Mouse (Mus musculus): ENCODE data around the gene Pck2. TPM values are rescaled to one million over a fixed set of nuclear protein-coding genes. Genes with fewer than 3 reads are reported as not detected.

Gene Pck2
- 20.4 and 21.6 TPM in 2 replicates for polyA plus RNA-seq (2014; fragmentation: Nextera tagmentation; extraction: Ambion mirVana)

DNA sequence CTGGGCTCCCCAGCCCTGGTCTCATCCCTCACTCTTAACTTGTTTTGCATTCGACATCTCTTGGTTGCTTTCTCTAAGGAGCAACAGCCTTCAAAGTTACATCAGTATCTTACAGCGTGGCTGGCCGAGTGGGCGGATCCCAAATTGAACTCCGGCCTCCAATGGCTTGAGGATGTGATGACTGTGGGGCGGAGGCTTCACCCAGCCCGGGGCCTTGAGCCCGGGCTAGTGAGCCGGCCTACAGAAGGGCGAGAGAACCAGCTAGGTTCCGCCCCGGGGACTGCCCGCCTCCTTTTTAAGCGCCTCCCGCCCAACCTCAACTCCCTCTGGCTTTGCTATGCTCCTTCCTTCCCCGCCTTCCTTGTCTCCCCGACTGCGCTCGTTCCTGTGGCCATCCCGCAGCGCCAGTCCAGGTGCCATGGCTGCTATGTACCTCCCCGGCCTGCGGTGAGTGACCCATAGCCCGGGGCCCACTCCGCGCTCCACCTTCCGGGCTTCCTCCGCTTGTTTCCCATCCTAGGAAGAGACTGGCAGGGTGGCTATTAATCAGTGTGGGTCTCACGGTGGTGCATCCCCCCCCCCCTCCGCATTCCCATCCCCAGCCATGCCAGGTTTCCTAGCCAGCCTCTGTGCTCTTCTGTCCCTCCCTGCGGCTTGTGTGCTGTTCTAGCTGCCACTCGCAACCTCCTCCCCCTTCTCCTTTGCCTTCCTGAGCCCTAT lies at the start of gene Pck2:
Pck2 (plus strand) TSS at position 200 of the 720 bp plus-strand sequence.
- Histone ChIP-seq H3K4me2 (ENCODE audit: low read depth, severe bottlenecking) (peak within 1 kb of the TSS; percentile 88), H3K4me1 (ENCODE audit: control insufficient read depth, insufficient read depth, low read length) (peaks cover 8% of the 10 kb centered on the region), H3K27me3 (ENCODE audit: control insufficient read depth, insufficient read depth, low read length) (no peaks in the 10 kb centered on the region), H3K36me3 (ENCODE audit: control insufficient read depth, insufficient read depth, low read length) (peaks cover 2% of the 10 kb centered on the region; the same call in 1 of the 2 replicates), H3K9me3 (ENCODE audit: control insufficient read depth, low read length) (no peaks in the 10 kb centered on the region), H3K9ac (ENCODE audit: low read length) (peak within 1 kb of the TSS; percentile 56), H3K27ac (replicated peaks; ENCODE audit: low read depth, low read length) (peak within 1 kb of the TSS; percentile 61), H3K4me3 (ENCODE audit: low read depth, low read length) (peak within 1 kb of the TSS; percentile 63)
- WGBS: under 1% methylated on average over 32 of the region's 32 CpGs
- ATAC-seq (ENCODE audit: insufficient number of reproducible peaks, low FRiP score, low TSS enrichment, low read depth): peak; percentile 90
- peak; percentile 82 for DNase-seq (ENCODE audit: low spot score)

DNA sequence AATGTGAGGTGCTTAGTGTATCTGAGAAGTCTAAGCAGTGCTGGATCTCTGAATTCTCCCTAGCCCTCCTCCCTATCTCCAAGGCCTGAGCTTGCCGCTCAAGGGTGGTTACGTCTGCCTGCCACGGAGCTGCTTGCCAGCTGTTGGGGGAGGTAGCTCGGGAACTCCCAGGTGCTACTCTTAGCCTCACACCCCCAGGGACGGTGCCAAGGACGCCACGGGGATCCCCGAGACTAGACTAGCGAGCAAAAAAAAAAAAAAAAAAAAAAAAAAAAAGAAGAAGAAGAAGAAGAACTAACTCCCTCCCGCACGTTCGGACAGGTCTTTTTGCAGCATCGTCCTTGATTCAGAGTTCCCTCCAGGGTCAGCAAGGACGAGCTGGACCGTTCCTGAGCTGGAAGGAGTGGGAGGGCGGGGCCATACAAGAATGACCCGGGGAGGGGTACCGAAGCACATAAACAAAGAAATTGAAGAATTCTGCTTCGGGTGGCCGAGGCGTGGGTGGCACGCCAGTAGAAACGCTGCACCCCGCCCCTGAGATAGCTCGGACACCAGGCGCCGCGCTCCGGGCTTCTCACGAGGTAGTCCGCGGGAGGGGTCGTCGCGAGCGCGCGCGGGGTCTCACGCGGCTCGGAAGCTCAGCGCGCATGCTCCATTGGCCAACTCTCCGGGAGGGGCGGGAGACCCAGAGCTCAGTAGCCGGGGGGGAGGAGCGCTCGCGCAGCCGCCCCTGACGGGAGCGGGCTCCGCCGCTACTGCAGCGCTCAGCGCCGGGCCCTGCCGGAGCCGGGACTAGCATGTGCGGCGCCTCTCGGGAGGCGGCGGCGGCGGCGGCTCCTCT lies 49.5 kb upstream of the Pck2 start, which contains the start of gene Carmil3:
Carmil3 (plus strand) TSS at position 291 of the 841 bp plus-strand sequence.
- H3K36me3 ChIP-seq (ENCODE audit: control insufficient read depth, insufficient read depth, low read length): no peaks in the 10 kb centered on the region
- H3K9me3 ChIP-seq (ENCODE audit: control insufficient read depth, low read length): no peaks in the 10 kb centered on the region
- DNase-seq (ENCODE audit: low spot score) (peak; percentile 81), ATAC-seq (ENCODE audit: insufficient number of reproducible peaks, low FRiP score, low TSS enrichment, low read depth) (peak; percentile 71)
- under 1% methylated on average over 52 of the region's 68 CpGs for WGBS
- H3K4me2 ChIP-seq (ENCODE audit: low read depth, severe bottlenecking): peak within 1 kb of the TSS; percentile 97
- H3K4me1 ChIP-seq (ENCODE audit: control insufficient read depth, insufficient read depth, low read length): peaks cover 3% of the 10 kb centered on the region; the same call in 1 of the 2 replicates
- no peak within 1 kb of the TSS; the same call in 1 of the 2 replicates for H3K27ac ChIP-seq (replicated peaks; ENCODE audit: low read depth, low read length)
- peak within 1 kb of the TSS; percentile 72 for H3K9ac ChIP-seq (ENCODE audit: low read length)
- H3K4me3 ChIP-seq (ENCODE audit: low read depth, low read length): peak within 1 kb of the TSS; percentile 67
- H3K27me3 ChIP-seq (ENCODE audit: control insufficient read depth, insufficient read depth, low read length): no peaks in the 10 kb centered on the region

DNA sequence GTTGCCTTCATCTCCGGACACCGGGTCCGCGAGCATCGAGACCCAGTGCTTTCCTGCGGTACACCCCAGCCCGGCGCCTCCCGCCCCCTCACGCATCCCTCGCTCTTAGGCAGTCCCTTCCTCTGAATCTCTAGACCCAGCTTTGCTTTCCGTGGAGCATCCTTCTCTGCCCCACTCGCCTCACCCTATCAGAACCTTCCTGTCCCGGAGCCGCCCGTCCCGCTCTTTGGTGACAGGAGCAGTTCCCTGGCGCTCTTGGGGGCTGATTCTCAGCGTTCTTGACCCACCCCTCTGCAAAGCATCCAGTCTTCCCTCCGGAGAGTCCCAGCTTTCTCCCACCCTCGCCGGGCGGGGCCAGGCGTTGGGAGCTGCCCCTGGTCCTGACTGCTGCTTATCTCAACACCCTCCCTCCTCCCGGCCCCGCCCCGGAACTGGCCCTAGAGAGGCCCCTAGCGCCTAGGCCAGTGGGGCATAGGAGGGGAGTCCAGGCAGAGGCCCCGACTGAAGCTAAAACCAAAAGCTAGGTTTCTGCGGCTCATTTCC lies 48.7 kb upstream of the Pck2 start:
- H3K9ac ChIP-seq (ENCODE audit: low read length): peak overlapping the region; percentile 72
- H3K4me2 ChIP-seq (ENCODE audit: low read depth, severe bottlenecking): peak overlapping the region; percentile 97
- DNase-seq (ENCODE audit: low spot score) (peak; percentile 84), ATAC-seq (ENCODE audit: insufficient number of reproducible peaks, low FRiP score, low TSS enrichment, low read depth) (peak; percentile 76)
- H3K27ac ChIP-seq (replicated peaks; ENCODE audit: low read depth, low read length): no peak overlapping the region; the same call in 1 of the 2 replicates
- H3K27me3 ChIP-seq (ENCODE audit: control insufficient read depth, insufficient read depth, low read length): no peaks in the 10 kb centered on the region
- under 1% methylated on average over 30 of the region's 30 CpGs for WGBS
- no peaks in the 10 kb centered on the region for H3K36me3 ChIP-seq (ENCODE audit: control insufficient read depth, insufficient read depth, low read length)
- H3K9me3 ChIP-seq (ENCODE audit: control insufficient read depth, low read length): no peaks in the 10 kb centered on the region
- peaks cover 3% of the 10 kb centered on the region; the same call in 1 of the 2 replicates for H3K4me1 ChIP-seq (ENCODE audit: control insufficient read depth, insufficient read depth, low read length)
- peak overlapping the region; percentile 67 for H3K4me3 ChIP-seq (ENCODE audit: low read depth, low read length)

DNA sequence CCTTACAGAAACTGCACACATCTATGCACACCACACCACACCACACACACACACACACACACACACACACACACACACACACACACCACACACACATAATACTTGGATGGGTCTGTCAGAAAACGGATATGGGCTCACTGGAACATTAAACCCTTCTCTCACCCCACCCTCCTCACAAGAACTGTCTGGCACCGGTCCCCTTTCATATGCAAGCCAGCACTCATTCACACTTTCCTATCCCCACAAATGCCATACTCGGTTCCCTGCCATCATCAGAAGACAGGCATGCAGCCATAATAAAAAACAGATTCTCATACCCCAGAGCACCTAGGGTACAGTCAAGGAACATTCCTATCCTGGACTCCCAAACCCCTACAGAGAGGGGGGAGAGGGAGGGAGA lies 48.0 kb upstream of the Pck2 start:
- H3K4me3 ChIP-seq (ENCODE audit: low read depth, low read length): no peak overlapping the region

DNA sequence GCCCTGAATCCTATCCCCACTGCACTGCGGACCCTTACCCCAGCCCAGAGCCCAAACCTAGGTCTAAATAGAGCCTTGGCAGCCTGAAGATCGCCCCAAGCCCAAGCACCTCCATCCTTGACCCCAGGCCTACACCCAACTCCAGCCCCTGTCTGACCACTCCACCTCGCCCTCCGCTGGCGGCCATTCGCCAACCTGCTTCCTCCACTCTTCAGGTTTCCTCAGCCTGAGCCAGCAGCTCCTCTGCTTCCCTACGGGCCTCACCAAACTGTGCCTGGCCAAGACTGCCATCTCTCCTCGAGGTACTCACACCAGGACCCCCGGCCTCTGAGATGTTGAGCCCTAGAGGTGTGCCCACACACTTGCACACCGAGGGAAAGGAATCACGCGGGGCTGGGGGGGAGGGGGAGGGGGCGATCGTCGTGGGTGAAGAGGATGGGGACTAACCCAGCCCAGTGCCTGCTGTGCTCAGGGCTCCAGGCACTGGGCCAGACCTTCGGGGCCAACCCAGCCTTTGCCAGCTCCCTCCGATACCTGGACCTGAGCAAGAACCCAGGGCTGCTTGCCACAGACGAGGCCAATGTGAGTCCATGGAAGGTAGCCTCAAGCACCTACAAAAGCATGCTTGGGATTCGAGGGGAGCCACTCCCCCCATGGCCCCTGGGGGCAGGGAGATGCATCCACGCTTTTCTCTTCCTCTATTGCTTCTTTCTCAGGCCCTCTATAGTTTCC lies 44.4 kb upstream of the Pck2 start:
- Histone ChIP-seq H3K27ac (replicated peaks; ENCODE audit: low read depth, low read length) (no peak overlapping the region), H3K4me2 (ENCODE audit: low read depth, severe bottlenecking) (no peak overlapping the region), H3K9me3 (ENCODE audit: control insufficient read depth, low read length) (no peaks in the 10 kb centered on the region), H3K4me3 (ENCODE audit: low read depth, low read length) (no peak overlapping the region), H3K4me1 (ENCODE audit: control insufficient read depth, insufficient read depth, low read length) (peaks cover 5% of the 10 kb centered on the region; the same call in 1 of the 2 replicates), H3K27me3 (ENCODE audit: control insufficient read depth, insufficient read depth, low read length) (no peaks in the 10 kb centered on the region), H3K36me3 (ENCODE audit: control insufficient read depth, insufficient read depth, low read length) (no peaks in the 10 kb centered on the region), H3K9ac (ENCODE audit: low read length) (no peak overlapping the region)
- ATAC-seq (ENCODE audit: insufficient number of reproducible peaks, low FRiP score, low TSS enrichment, low read depth) (no peak), DNase-seq (ENCODE audit: low spot score) (no peak)
- WGBS: 72% methylated on average over 20 of the region's 20 CpGs

More for the DNA sequence above, 48.0 kb upstream of the Pck2 start:
- ATAC-seq (ENCODE audit: insufficient number of reproducible peaks, low FRiP score, low TSS enrichment, low read depth): no peak
- peaks cover 3% of the 10 kb centered on the region; the same call in 1 of the 2 replicates for H3K4me1 ChIP-seq (ENCODE audit: control insufficient read depth, insufficient read depth, low read length)
- WGBS: 27% methylated on average over 3 of the region's 3 CpGs
- no peak overlapping the region for H3K9ac ChIP-seq (ENCODE audit: low read length)
- no peak for DNase-seq (ENCODE audit: low spot score)
- peak overlapping the region; percentile 97; the same call in 1 of the 2 replicates for H3K4me2 ChIP-seq (ENCODE audit: low read depth, severe bottlenecking)
- no peaks in the 10 kb centered on the region for H3K9me3 ChIP-seq (ENCODE audit: control insufficient read depth, low read length)
- no peaks in the 10 kb centered on the region for H3K36me3 ChIP-seq (ENCODE audit: control insufficient read depth, insufficient read depth, low read length)
- H3K27ac ChIP-seq (replicated peaks; ENCODE audit: low read depth, low read length): no peak overlapping the region
- H3K27me3 ChIP-seq (ENCODE audit: control insufficient read depth, insufficient read depth, low read length): no peaks in the 10 kb centered on the region

DNA sequence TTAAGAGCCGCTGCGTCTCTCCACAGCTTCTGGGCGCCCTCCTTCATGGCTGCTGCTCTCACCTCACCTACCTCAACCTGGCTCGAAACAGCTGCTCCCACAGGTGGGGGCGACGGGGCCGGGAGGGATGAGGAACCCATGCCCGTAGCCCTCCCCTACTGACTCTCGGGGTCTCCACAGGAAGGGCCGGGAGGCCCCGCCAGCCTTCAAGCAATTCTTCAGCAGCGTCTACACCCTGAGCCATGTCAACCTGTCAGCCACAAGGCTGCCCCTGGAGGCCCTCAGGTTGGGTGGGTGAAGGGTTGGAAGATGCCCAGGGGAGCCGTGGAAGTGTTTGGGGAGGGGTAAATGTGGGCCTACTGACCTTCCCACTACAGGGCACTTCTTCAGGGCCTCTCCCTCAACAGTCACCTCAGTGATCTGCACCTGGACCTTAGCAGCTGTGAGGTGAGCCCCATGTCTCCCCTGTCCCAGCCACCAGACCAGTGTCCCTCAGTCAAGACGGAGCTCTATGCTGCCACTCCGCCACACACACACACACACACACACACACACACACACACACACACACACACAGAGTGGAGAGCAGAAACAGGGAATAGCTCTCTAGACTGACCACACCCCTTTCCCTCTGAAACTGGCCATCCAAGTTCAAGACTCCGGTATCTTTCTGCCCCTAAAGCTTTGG lies 43.2 kb upstream of the Pck2 start:
- Histone ChIP-seq H3K27ac (replicated peaks; ENCODE audit: low read depth, low read length) (no peak overlapping the region), H3K27me3 (ENCODE audit: control insufficient read depth, insufficient read depth, low read length) (no peaks in the 10 kb centered on the region), H3K4me3 (ENCODE audit: low read depth, low read length) (no peak overlapping the region), H3K9me3 (ENCODE audit: control insufficient read depth, low read length) (no peaks in the 10 kb centered on the region), H3K9ac (ENCODE audit: low read length) (no peak overlapping the region), H3K4me2 (ENCODE audit: low read depth, severe bottlenecking) (no peak overlapping the region), H3K36me3 (ENCODE audit: control insufficient read depth, insufficient read depth, low read length) (no peaks in the 10 kb centered on the region), H3K4me1 (ENCODE audit: control insufficient read depth, insufficient read depth, low read length) (0 out of 2 replicates have a peak, but pooled peaks cover 2% of the 10 kb centered on the region)
- ATAC-seq (ENCODE audit: insufficient number of reproducible peaks, low FRiP score, low TSS enrichment, low read depth) (peak; percentile 28), DNase-seq (ENCODE audit: low spot score) (no peak)
- WGBS: 74% methylated on average over 15 of the region's 16 CpGs

DNA sequence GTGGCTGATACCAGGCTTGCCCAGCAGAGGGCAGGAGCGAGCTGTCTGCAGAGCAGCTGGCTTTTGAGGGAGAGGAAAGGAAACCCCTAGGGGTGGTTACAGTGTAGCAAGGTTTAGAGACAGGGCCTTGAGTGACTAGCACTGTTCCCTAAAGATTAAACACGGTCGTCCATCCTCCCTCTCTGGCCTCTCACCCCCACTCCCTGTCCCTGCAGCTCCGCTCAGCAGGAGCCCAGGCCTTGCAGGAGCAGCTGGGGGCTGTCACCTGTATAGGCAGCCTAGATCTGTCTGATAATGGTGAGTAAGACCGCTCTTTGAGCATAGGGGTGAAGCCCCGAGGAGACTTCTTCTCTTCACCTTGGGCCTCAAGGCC lies 42.6 kb upstream of the Pck2 start:
- ATAC-seq (ENCODE audit: insufficient number of reproducible peaks, low FRiP score, low TSS enrichment, low read depth): 0 out of 2 replicates have a peak, but pooled peaks have one; percentile 45
- Histone ChIP-seq H3K9me3 (ENCODE audit: control insufficient read depth, low read length) (no peaks in the 10 kb centered on the region), H3K4me2 (ENCODE audit: low read depth, severe bottlenecking) (no peak overlapping the region), H3K9ac (ENCODE audit: low read length) (no peak overlapping the region), H3K27me3 (ENCODE audit: control insufficient read depth, insufficient read depth, low read length) (no peaks in the 10 kb centered on the region), H3K4me3 (ENCODE audit: low read depth, low read length) (no peak overlapping the region), H3K4me1 (ENCODE audit: control insufficient read depth, insufficient read depth, low read length) (0 out of 2 replicates have a peak, but pooled peaks cover 2% of the 10 kb centered on the region), H3K36me3 (ENCODE audit: control insufficient read depth, insufficient read depth, low read length) (no peaks in the 10 kb centered on the region), H3K27ac (replicated peaks; ENCODE audit: low read depth, low read length) (no peak overlapping the region)
- WGBS: 35% methylated on average over 6 of the region's 6 CpGs
- DNase-seq (ENCODE audit: low spot score): peak; percentile 93
